ENCODE assay signal across 20 mouse cellular contexts in genomic region chr10:57040201-57040600, GRCm38 (mm10).
A peak's percentile ranks its signal among the peaks of the same experiment; 100 is the strongest.
DNase-seq lines count a peak whose midpoint lies in the region; ATAC-seq lines count a peak whose summit lies in the region.
"Had no signal": no experiment of that assay in that cellular context is flagged by ENCODE, and none has a peak within 500 bp of the region (broad histone marks: within the 10 kb centered on the region; RNA-seq: fewer than 3 reads in every experiment).

No protein-coding gene starts in this region.

- no peak for DNase-seq in heart, postnatal 4 days
- DNase-seq in spleen, postnatal 36 days (ENCODE audit: low spot score in 2 of 2): peak; percentile 42 to 45
- DNase-seq in spleen, adult 12 weeks (ENCODE audit: low spot score): no peak
- peak; percentile 23 for DNase-seq in mesoderm, embryonic 11.5 days (ENCODE audit: low read depth, low spot score)
- no peak for DNase-seq in gastrocnemius, adult 8-10 months (ENCODE audit: low spot score in 2 of 2)
- no peak for DNase-seq in adrenal gland, adult 18-20 months (ENCODE audit: low spot score in 2 of 2)
- DNase-seq: adrenal gland, postnatal 36 days; cerebellum, adult 9-11 months; kidney, postnatal 25 days; lung, postnatal 10 days; spleen, adult 18-20 months; thymus, postnatal 25 days had no signal

- 63% methylated on average over 5 of the region's 5 CpGs for WGBS in heart, embryonic 14.5 days
- WGBS in embryonic facial prominence, embryonic 15.5 days: 12% methylated on average over 5 of the region's 5 CpGs

- ATAC-seq in heart, embryonic 14.5 days (ENCODE audit: insufficient number of reproducible peaks, insufficient read depth, low FRiP score, low read depth): no peak
- peak; percentile 69 for ATAC-seq in embryonic facial prominence, embryonic 15.5 days (ENCODE audit: insufficient number of reproducible peaks, low FRiP score, low TSS enrichment, low read depth)
- ATAC-seq: Patski had no signal

- H3K4me2 ChIP-seq in heart, embryonic 14.5 days (ENCODE audit: low read length): peak overlapping the region; percentile 18; the same call in 1 of the 2 replicates
- H3K4me2 ChIP-seq in embryonic facial prominence, embryonic 15.5 days (replicated peaks): no peak overlapping the region
- H3K4me2 ChIP-seq: forebrain, embryonic 12.5 days; heart, embryonic 15.5 days; liver, embryonic 15.5 days had no signal

- no peaks in the 10 kb centered on the region for H3K36me3 ChIP-seq in heart, embryonic 14.5 days (ENCODE audit: control insufficient read depth, insufficient read depth, low read length)
- no peaks in the 10 kb centered on the region for H3K36me3 ChIP-seq in embryonic facial prominence, embryonic 15.5 days
- H3K36me3 ChIP-seq: forebrain, embryonic 12.5 days; heart, embryonic 15.5 days; hindbrain, embryonic 10.5 days; liver, embryonic 15.5 days had no signal

- no peak overlapping the region for H3K9ac ChIP-seq in heart, embryonic 14.5 days (ENCODE audit: low read length)
- H3K9ac ChIP-seq in embryonic facial prominence, embryonic 15.5 days: no peak overlapping the region
- H3K9ac ChIP-seq: forebrain, embryonic 12.5 days; heart, embryonic 15.5 days; liver, embryonic 15.5 days had no signal

- no peak overlapping the region for H3K4me3 ChIP-seq in heart, embryonic 14.5 days (ENCODE audit: control insufficient read depth in 1 of 2, insufficient read depth in 1 of 2, low read depth in 1 of 2, low read length in 2 of 2)
- H3K4me3 ChIP-seq in embryonic facial prominence, embryonic 15.5 days (replicated peaks): no peak overlapping the region
- H3K4me3 ChIP-seq: forebrain, embryonic 12.5 days; heart, embryonic 15.5 days; hindbrain, embryonic 10.5 days; liver, embryonic 15.5 days; megakaryocyte, embryonic 14.5 days had no signal

- no peak overlapping the region for H3K27ac ChIP-seq in heart, embryonic 14.5 days (replicated peaks in 1 of 2; ENCODE audit: control insufficient read depth in 1 of 2, insufficient read depth in 1 of 2, low read depth in 2 of 2, low read length in 2 of 2)
- H3K27ac ChIP-seq in embryonic facial prominence, embryonic 15.5 days (replicated peaks): 0 out of 2 replicates have a peak overlapping the region, but pooled peaks have one; percentile 7
- H3K27ac ChIP-seq: forebrain, embryonic 12.5 days; heart, embryonic 15.5 days; hindbrain, embryonic 10.5 days; liver, embryonic 15.5 days had no signal

- no peaks in the 10 kb centered on the region for H3K27me3 ChIP-seq in heart, embryonic 14.5 days (ENCODE audit: control insufficient read depth, insufficient read depth, low read length)
- H3K27me3 ChIP-seq in embryonic facial prominence, embryonic 15.5 days: no peaks in the 10 kb centered on the region
- H3K27me3 ChIP-seq: forebrain, embryonic 12.5 days; heart, embryonic 15.5 days; liver, embryonic 15.5 days; megakaryocyte, embryonic 14.5 days had no signal

- H3K9me3 ChIP-seq in heart, embryonic 14.5 days (ENCODE audit: control insufficient read depth, low read length): 0 out of 2 replicates have a peak, but pooled peaks cover 3% of the 10 kb centered on the region
- no peaks in the 10 kb centered on the region for H3K9me3 ChIP-seq in embryonic facial prominence, embryonic 15.5 days (replicated peaks)
- H3K9me3 ChIP-seq: forebrain, embryonic 12.5 days; heart, embryonic 15.5 days; hindbrain, embryonic 10.5 days; liver, embryonic 15.5 days had no signal

- H3K4me1 ChIP-seq in heart, embryonic 14.5 days (ENCODE audit: control insufficient read depth in 2 of 2, insufficient read depth in 2 of 2, low read length in 2 of 2): no peaks in the 10 kb centered on the region
- no peaks in the 10 kb centered on the region for H3K4me1 ChIP-seq in embryonic facial prominence, embryonic 15.5 days
- H3K4me1 ChIP-seq: forebrain, embryonic 12.5 days; heart, embryonic 15.5 days; hindbrain, embryonic 10.5 days; liver, embryonic 15.5 days; megakaryocyte, embryonic 14.5 days had no signal

Comparison
In these comparisons a context has a peak if more than half of its experiments do, and no peak if none do; other contexts are left out.
1. DNase-seq: peak in spleen, postnatal 36 days (2 of 2) and mesoderm, embryonic 11.5 days (single experiment); none in heart, postnatal 4 days (single experiment), spleen, adult 12 weeks (single experiment), gastrocnemius, adult 8-10 months (0 of 2) and adrenal gland, adult 18-20 months (0 of 2).